Mouse (Mus musculus) gastrocnemius, adult 2 months (tissue): ENCODE measurements around the gene Pxt1. TPM values are rescaled to one million over a fixed set of nuclear protein-coding genes. Genes with fewer than 3 reads are reported as not detected.
"Not testable (repeated sequence)": the region's sequence is repeated elsewhere in the genome, so short reads cannot be mapped to it uniquely, and the experiment has no call there.

ENCODE experiments used
- DNase-seq: peaks from one replicate; pipeline ENCODE4 v3.0.0; 2022
- H3K27ac ChIP-seq: fragments of 200-600 bp; 2 replicates; pipeline ENCODE4 v1.8.1; 2022; ENCODE audit warnings: mild to moderate bottlenecking
- H3K4me3 ChIP-seq: fragments of 200-600 bp; 2 replicates; pipeline ENCODE4 v1.8.1; 2022; ENCODE audit warnings: mild to moderate bottlenecking, moderate library complexity
- CTCF ChIP-seq: fragments of 200-600 bp; IDR thresholded peaks from 2 replicates; pipeline ENCODE4 v1.8.1; 2022; ENCODE audit warnings: antibody characterized with exemption, mild to moderate bottlenecking, moderate library complexity
- intact Hi-C: fragments of 180-260 bp; cut with DNase I; formaldehyde crosslinking; loops from one replicate; pipeline ENCODE4 v1.15.1; 2025
- long read RNA-seq, 2 experiments: library from polyadenylated mRNA; stranded (forward); transcript quantifications; one replicate each; pipeline ENCODE4 v2.0.0; 2021
- total RNA-seq, 2 experiments: library from RNA; stranded (reverse); gene quantifications; 2 replicates each; pipeline ENCODE4 v1.2.3; 2021

Pxt1 gene
- not detected for total RNA-seq
- long read RNA-seq, experiment 1 = 0 reads
- long read RNA-seq, experiment 2 = 0 reads

- Histone ChIP-seq H3K4me3 (no peak within 1 kb of the TSS), H3K27ac (no peak within 1 kb of the TSS)
- DNase-seq = no peak
- intact Hi-C loops = no loop called here
- no peak for TF ChIP-seq CTCF
These were observed at the start of gene Pxt1 for GRCm38 (mm10) chr17:28943740-28944139. Gene Pxt1, minus strand, starts transcription at chr17:28943840.

GRCm38 (mm10) chr17:28993004-28993403 lies 49.4 kb upstream of the Pxt1 start:
- intact Hi-C loops, DNase-seq, H3K27ac ChIP-seq, H3K4me3 ChIP-seq: not testable (repeated sequence)

GRCm38 (mm10) chr17:28992105-28992504 lies 48.5 kb upstream of the Pxt1 start:
- Histone ChIP-seq H3K4me3 (no peak overlapping the region), H3K27ac (no peak overlapping the region)
- TF ChIP-seq CTCF = no peak
- peak; percentile 34 for DNase-seq
- intact Hi-C loops = no loop called here

GRCm38 (mm10) chr17:28991286-28991685 lies 47.6 kb upstream of the Pxt1 start:
- Histone ChIP-seq H3K4me3 (no peak overlapping the region), H3K27ac (no peak overlapping the region)
- no peak for DNase-seq
- TF ChIP-seq CTCF = no peak
- intact Hi-C loops = no loop called here

- intact Hi-C loops = no loop called here
- Histone ChIP-seq H3K4me3 (no peak overlapping the region), H3K27ac (no peak overlapping the region)
- TF ChIP-seq CTCF = no peak
- DNase-seq = no peak
These were observed 46.4 kb upstream of the Pxt1 start for GRCm38 (mm10) chr17:28990060-28990459.

- TF ChIP-seq CTCF = no peak
- no peak for DNase-seq
- intact Hi-C loops = loop anchor here (5.0 kb wide), 3 partner anchors 33 to 183 kb away; no protein-coding TSS in a partner anchor
- Histone ChIP-seq H3K4me3 (no peak overlapping the region), H3K27ac (no peak overlapping the region)
These were observed 45.4 kb upstream of the Pxt1 start for GRCm38 (mm10) chr17:28988996-28989395.

- Histone ChIP-seq H3K4me3 (no peak overlapping the region), H3K27ac (no peak overlapping the region)
- intact Hi-C loops = loop anchor here (5.0 kb wide), 3 partner anchors 34 to 184 kb away; no protein-coding TSS in a partner anchor
- DNase-seq = no peak
- no peak for TF ChIP-seq CTCF
These were observed 44.7 kb upstream of the Pxt1 start for GRCm38 (mm10) chr17:28988291-28988690.

GRCm38 (mm10) chr17:28987713-28988112 lies 44.1 kb upstream of the Pxt1 start:
- DNase-seq = no peak
- no peak overlapping the region for H3K4me3 ChIP-seq
- intact Hi-C loops = loop anchor here (5.0 kb wide), 3 partner anchors 35 to 185 kb away; no protein-coding TSS in a partner anchor
- H3K27ac ChIP-seq = no peak overlapping the region
- TF ChIP-seq CTCF = peak; percentile 90

- intact Hi-C loops = loop anchor here (5.0 kb wide), 3 partner anchors 35 to 185 kb away; no protein-coding TSS in a partner anchor
- no peak overlapping the region for H3K4me3 ChIP-seq
- peak; percentile 38 for DNase-seq
- H3K27ac ChIP-seq = no peak overlapping the region
- peak; percentile 67 for TF ChIP-seq CTCF
These were observed 43.2 kb upstream of the Pxt1 start for GRCm38 (mm10) chr17:28986833-28987232.

GRCm38 (mm10) chr17:28984724-28985420 lies 41.2 kb upstream of the Pxt1 start:
- no peak for DNase-seq
- intact Hi-C loops = loop anchor here (5.0 kb wide), 3 partner anchors 37 to 187 kb away; no protein-coding TSS in a partner anchor
- no peak for TF ChIP-seq CTCF
- no peak overlapping the region for H3K27ac ChIP-seq
- H3K4me3 ChIP-seq = no peak overlapping the region

GRCm38 (mm10) chr17:28982591-28982990 lies 39.0 kb upstream of the Pxt1 start:
- DNase-seq = no peak
- intact Hi-C loops = no loop called here
- TF ChIP-seq CTCF = no peak
- Histone ChIP-seq H3K27ac (no peak overlapping the region), H3K4me3 (no peak overlapping the region)

GRCm38 (mm10) chr17:28981081-28981480 lies 37.4 kb upstream of the Pxt1 start:
- intact Hi-C loops = no loop called here

GRCm38 (mm10) chr17:28979091-28979490 lies 35.5 kb upstream of the Pxt1 start:
- intact Hi-C loops = no loop called here
- Histone ChIP-seq H3K4me3 (no peak overlapping the region), H3K27ac (no peak overlapping the region)
- DNase-seq = no peak
- TF ChIP-seq CTCF = no peak

More at GRCm38 (mm10) chr17:28981081-28981480, 37.4 kb upstream of the Pxt1 start:
- TF ChIP-seq CTCF = no peak
- H3K27ac ChIP-seq = no peak overlapping the region
- no peak overlapping the region for H3K4me3 ChIP-seq
- DNase-seq = no peak

GRCm38 (mm10) chr17:28970122-28970521 lies 26.5 kb upstream of the Pxt1 start:
- Histone ChIP-seq H3K27ac (no peak overlapping the region), H3K4me3 (no peak overlapping the region)
- intact Hi-C loops = no loop called here
- no peak for DNase-seq
- no peak for TF ChIP-seq CTCF
